Mouse (Mus musculus): ENCODE data around the gene Dnajb3. TPM values are rescaled to one million over a fixed set of nuclear protein-coding genes. Genes with fewer than 3 reads are reported as not detected.

Gene Dnajb3
- polyA plus RNA-seq, 1 experiment from 2014 or later: 8.5 TPM

GRCm38 (mm10) chr1:88238771-88239170 lies 33.2 kb upstream of the Dnajb3 start:
- no peak for DNase-seq (ENCODE audit: extremely low spot score, low spot score)
- Histone ChIP-seq H3K4me3 (no peak overlapping the region), H3K36me3 (replicated peaks) (no peaks in the 10 kb centered on the region), H3K27ac (no peak overlapping the region), H3K27me3 (ENCODE audit: poor library complexity, severe bottlenecking) (no peaks in the 10 kb centered on the region), H3K9me3 (peaks cover 98% of the 10 kb centered on the region), H3K4me1 (no peaks in the 10 kb centered on the region)
- 78% methylated on average over 6 of the region's 6 CpGs for WGBS

GRCm38 (mm10) chr1:88237311-88237710 lies 31.7 kb upstream of the Dnajb3 start:
- Histone ChIP-seq H3K36me3 (replicated peaks) (no peaks in the 10 kb centered on the region), H3K27ac (no peak overlapping the region), H3K27me3 (ENCODE audit: poor library complexity, severe bottlenecking) (no peaks in the 10 kb centered on the region), H3K4me1 (no peaks in the 10 kb centered on the region), H3K9me3 (peaks cover 98% of the 10 kb centered on the region), H3K4me3 (no peak overlapping the region)
- no peak for DNase-seq (ENCODE audit: extremely low spot score, low spot score)
- WGBS: 80% methylated on average over 5 of the region's 5 CpGs

- Histone ChIP-seq H3K36me3 (replicated peaks) (no peaks in the 10 kb centered on the region), H3K27me3 (ENCODE audit: poor library complexity, severe bottlenecking) (no peaks in the 10 kb centered on the region), H3K4me3 (no peak overlapping the region), H3K9me3 (peaks cover 98% of the 10 kb centered on the region), H3K27ac (no peak overlapping the region), H3K4me1 (no peaks in the 10 kb centered on the region)
- no peak for DNase-seq (ENCODE audit: extremely low spot score, low spot score)
- WGBS: 71% methylated on average over 4 of the region's 4 CpGs
Observed at GRCm38 (mm10) chr1:88235894-88236415, 30.4 kb upstream of the Dnajb3 start.

- Histone ChIP-seq H3K4me3 (no peak overlapping the region), H3K27me3 (ENCODE audit: poor library complexity, severe bottlenecking) (no peaks in the 10 kb centered on the region), H3K9me3 (peaks cover 98% of the 10 kb centered on the region), H3K4me1 (no peaks in the 10 kb centered on the region), H3K36me3 (replicated peaks) (no peaks in the 10 kb centered on the region), H3K27ac (no peak overlapping the region)
- 68% methylated on average over 11 of the region's 11 CpGs for WGBS
- no peak for DNase-seq (ENCODE audit: extremely low spot score, low spot score)
Observed at GRCm38 (mm10) chr1:88235046-88235893, 29.7 kb upstream of the Dnajb3 start.

GRCm38 (mm10) chr1:88234646-88235045 lies 29.1 kb upstream of the Dnajb3 start:
- peaks cover 98% of the 10 kb centered on the region for H3K9me3 ChIP-seq
- no peak overlapping the region for H3K4me3 ChIP-seq
- H3K4me1 ChIP-seq: no peaks in the 10 kb centered on the region
- H3K36me3 ChIP-seq (replicated peaks): no peaks in the 10 kb centered on the region
- no peak for DNase-seq (ENCODE audit: extremely low spot score, low spot score)
- no peak overlapping the region for H3K27ac ChIP-seq
- WGBS: 44% methylated on average over 5 of the region's 5 CpGs
- H3K27me3 ChIP-seq (ENCODE audit: poor library complexity, severe bottlenecking): no peaks in the 10 kb centered on the region

GRCm38 (mm10) chr1:88234248-88234610 lies 28.6 kb upstream of the Dnajb3 start:
- Histone ChIP-seq H3K4me3 (no peak overlapping the region), H3K9me3 (peaks cover 98% of the 10 kb centered on the region), H3K4me1 (no peaks in the 10 kb centered on the region), H3K36me3 (replicated peaks) (no peaks in the 10 kb centered on the region), H3K27me3 (ENCODE audit: poor library complexity, severe bottlenecking) (no peaks in the 10 kb centered on the region), H3K27ac (no peak overlapping the region)
- DNase-seq (ENCODE audit: extremely low spot score, low spot score): no peak
- 68% methylated on average over 4 of the region's 4 CpGs for WGBS

GRCm38 (mm10) chr1:88233421-88234247 lies 28.1 kb upstream of the Dnajb3 start:
- no peaks in the 10 kb centered on the region for H3K36me3 ChIP-seq (replicated peaks)
- no peaks in the 10 kb centered on the region for H3K27me3 ChIP-seq (ENCODE audit: poor library complexity, severe bottlenecking)
- H3K4me1 ChIP-seq: no peaks in the 10 kb centered on the region
- no peak overlapping the region for H3K27ac ChIP-seq
- no peak for DNase-seq (ENCODE audit: extremely low spot score, low spot score)
- H3K4me3 ChIP-seq: no peak overlapping the region
- 74% methylated on average over 14 of the region's 14 CpGs for WGBS
- peaks cover 98% of the 10 kb centered on the region for H3K9me3 ChIP-seq

- Histone ChIP-seq H3K9me3 (peaks cover 98% of the 10 kb centered on the region), H3K4me3 (no peak overlapping the region), H3K27me3 (ENCODE audit: poor library complexity, severe bottlenecking) (no peaks in the 10 kb centered on the region), H3K27ac (no peak overlapping the region), H3K36me3 (replicated peaks) (no peaks in the 10 kb centered on the region), H3K4me1 (no peaks in the 10 kb centered on the region)
- 56% methylated on average over 3 of the region's 3 CpGs for WGBS
- no peak for DNase-seq (ENCODE audit: extremely low spot score, low spot score)
Observed at GRCm38 (mm10) chr1:88232664-88233380, 27.2 kb upstream of the Dnajb3 start.

GRCm38 (mm10) chr1:88231803-88232499 lies 26.4 kb upstream of the Dnajb3 start:
- Histone ChIP-seq H3K4me1 (no peaks in the 10 kb centered on the region), H3K4me3 (no peak overlapping the region), H3K9me3 (peaks cover 98% of the 10 kb centered on the region), H3K27me3 (ENCODE audit: poor library complexity, severe bottlenecking) (no peaks in the 10 kb centered on the region), H3K36me3 (replicated peaks) (no peaks in the 10 kb centered on the region), H3K27ac (no peak overlapping the region)
- 72% methylated on average over 7 of the region's 7 CpGs for WGBS
- DNase-seq (ENCODE audit: extremely low spot score, low spot score): no peak

- Histone ChIP-seq H3K4me3 (no peak overlapping the region), H3K27ac (no peak overlapping the region), H3K4me1 (no peaks in the 10 kb centered on the region), H3K9me3 (peaks cover 100% of the 10 kb centered on the region), H3K36me3 (replicated peaks) (no peaks in the 10 kb centered on the region), H3K27me3 (ENCODE audit: poor library complexity, severe bottlenecking) (no peaks in the 10 kb centered on the region)
- DNase-seq (ENCODE audit: extremely low spot score, low spot score): no peak
- 80% methylated on average over 6 of the region's 6 CpGs for WGBS
Observed at GRCm38 (mm10) chr1:88230981-88231802, 25.6 kb upstream of the Dnajb3 start.

GRCm38 (mm10) chr1:88230421-88230820 lies 24.8 kb upstream of the Dnajb3 start:
- WGBS: 75% methylated on average over 7 of the region's 7 CpGs
- Histone ChIP-seq H3K27me3 (ENCODE audit: poor library complexity, severe bottlenecking) (no peaks in the 10 kb centered on the region), H3K36me3 (replicated peaks) (no peaks in the 10 kb centered on the region), H3K9me3 (peaks cover 100% of the 10 kb centered on the region), H3K4me3 (no peak overlapping the region), H3K27ac (no peak overlapping the region), H3K4me1 (no peaks in the 10 kb centered on the region)
- no peak for DNase-seq (ENCODE audit: extremely low spot score, low spot score)
